Mouse (Mus musculus): Measurements from ENCODE around the gene Polr2j.

Polr2j gene

DNA sequence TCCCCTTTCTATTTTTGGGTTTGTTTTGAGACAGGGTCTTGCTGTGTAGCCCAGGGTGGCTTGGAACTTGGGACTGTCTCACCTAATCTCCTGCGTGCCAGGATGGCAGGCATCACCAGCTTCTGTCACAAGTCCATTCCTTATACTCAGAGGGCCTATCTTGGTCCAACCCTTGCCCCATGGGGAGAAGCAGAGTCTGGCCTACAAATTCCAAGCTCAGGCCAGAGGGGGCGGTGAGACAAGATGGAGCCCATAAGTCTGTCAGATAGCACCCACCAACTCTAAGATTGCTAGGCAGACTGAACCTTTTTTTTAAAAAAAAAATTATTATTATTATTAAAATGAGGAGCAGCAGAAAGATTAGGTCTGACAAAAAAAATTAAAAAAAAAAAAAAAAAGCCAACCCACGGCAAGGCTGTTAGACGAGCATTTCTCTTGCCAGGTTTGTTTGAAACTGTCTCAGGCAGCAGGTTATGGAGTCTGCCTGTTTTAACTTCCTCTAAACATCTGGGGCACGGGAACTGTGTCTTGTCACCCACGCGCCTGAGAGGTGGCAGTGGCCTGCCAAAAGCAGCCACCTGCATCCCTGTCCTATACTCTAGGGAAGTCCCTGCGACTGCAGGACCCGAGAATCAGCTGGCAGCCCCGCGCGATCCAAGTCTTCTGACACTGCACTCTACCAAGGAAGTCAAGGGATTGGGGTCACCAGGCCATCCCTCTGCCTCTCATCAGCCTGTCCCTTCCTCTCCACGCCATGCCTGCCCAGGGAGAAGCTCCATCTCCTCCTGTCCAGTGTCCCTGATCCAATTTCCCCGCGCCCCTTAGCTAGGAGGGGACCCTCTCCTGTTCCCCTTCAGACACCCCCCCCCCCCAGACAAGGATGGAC, 53.4 kb downstream of the Polr2j start:
- DNase-seq: peak; percentile 64

GRCm38 (mm10) chr5:136170512-136171362, 54.3 kb downstream of the Polr2j start, which contains the start of gene Orai2:
TSS of gene Orai2 (minus strand) at chr5:136170713.
- DNase-seq: peak; percentile 87

- DNase-seq: no peak
Observed at GRCm38 (mm10) chr5:136171363-136172341, 55.2 kb downstream of the Polr2j start.

Data from cerebellum, adult 9-11 months (tissue).